Mouse (Mus musculus) heart, postnatal 14 days (tissue): ENCODE measurements around the gene Wdr66. TPM values are rescaled to one million over a fixed set of nuclear protein-coding genes. Genes with fewer than 3 reads are reported as not detected.
A peak's percentile ranks its signal among the peaks of the same experiment; 100 is the strongest.
"Not testable (repeated sequence)": the region's sequence is repeated elsewhere in the genome, so short reads cannot be mapped to it uniquely, and the experiment has no call there.

Source experiments
- DNase-seq, 2 experiments: peaks; one replicate each; pipeline ENCODE4 v3.0.0; 2021 to 2022
- intact Hi-C: fragments of 180-260 bp; cut with DNase I; formaldehyde crosslinking; loops from one replicate; pipeline ENCODE4 v1.15.1; 2025
- long read RNA-seq, 2 experiments: library from polyadenylated mRNA; stranded (forward); transcript quantifications; one replicate each; pipeline ENCODE4 v2.0.0; 2021
- total RNA-seq, 2 experiments: library from RNA; stranded (reverse); gene quantifications; 2 replicates each; pipeline ENCODE4 v1.2.3; 2021

Gene Wdr66
- total RNA-seq = under 1 TPM; 0.81 to 0.93 TPM
- long read RNA-seq, experiment 1, partial matches to known transcripts = 0 of 1 reads
- long read RNA-seq, experiment 1, other reads (novel, unspliced or antisense) = 1 of 1 reads
- long read RNA-seq, experiment 2 = 0 reads

GRCm38 (mm10) chr5:123251834-123252233, at the start of gene Wdr66:
TSS of gene Wdr66 (plus strand) at chr5:123252102.
- intact Hi-C loops = loop anchor here (5.0 kb wide), 1 partner anchor 185 kb away; no protein-coding TSS in a partner anchor

GRCm38 (mm10) chr5:123202771-123203170, 49.1 kb upstream of the Wdr66 start:
- intact Hi-C loops, DNase-seq: not testable (repeated sequence)

More at GRCm38 (mm10) chr5:123251834-123252233, at the start of gene Wdr66:
- peak; percentile 83 to 91 for DNase-seq

- intact Hi-C loops, DNase-seq: not testable (repeated sequence)
These were observed 48.3 kb upstream of the Wdr66 start for GRCm38 (mm10) chr5:123203591-123203990.

GRCm38 (mm10) chr5:123222346-123223050, 29.4 kb upstream of the Wdr66 start:
- DNase-seq, intact Hi-C loops: not testable (repeated sequence)

GRCm38 (mm10) chr5:123223051-123223410, 28.9 kb upstream of the Wdr66 start:
- DNase-seq = no peak
- intact Hi-C loops = no loop called here

GRCm38 (mm10) chr5:123223861-123224260, 28.0 kb upstream of the Wdr66 start:
- DNase-seq, intact Hi-C loops: not testable (repeated sequence)

- DNase-seq = no peak
- intact Hi-C loops = no loop called here
These were observed 25.1 kb upstream of the Wdr66 start for GRCm38 (mm10) chr5:123226851-123227250.

- peak; percentile 91 to 96 for DNase-seq
- intact Hi-C loops = no loop called here
These were observed 24.0 kb upstream of the Wdr66 start for GRCm38 (mm10) chr5:123227762-123228523.

- intact Hi-C loops = no loop called here
- DNase-seq = no peak
These were observed 23.4 kb upstream of the Wdr66 start for GRCm38 (mm10) chr5:123228524-123228922.

GRCm38 (mm10) chr5:123229296-123229695, 22.6 kb upstream of the Wdr66 start:
- DNase-seq = no peak
- intact Hi-C loops = no loop called here

GRCm38 (mm10) chr5:123232180-123232579, 19.7 kb upstream of the Wdr66 start:
- intact Hi-C loops = no loop called here
- no peak for DNase-seq

GRCm38 (mm10) chr5:123235731-123236130, 16.2 kb upstream of the Wdr66 start:
- intact Hi-C loops = no loop called here

GRCm38 (mm10) chr5:123236426-123236825, 15.5 kb upstream of the Wdr66 start:
- DNase-seq = no peak
- intact Hi-C loops = no loop called here

More at GRCm38 (mm10) chr5:123235731-123236130, 16.2 kb upstream of the Wdr66 start:
- peak; percentile 31 to 63 for DNase-seq

GRCm38 (mm10) chr5:123239501-123239900, 12.4 kb upstream of the Wdr66 start:
- intact Hi-C loops = no loop called here
- DNase-seq = peak; percentile 52 to 56

- DNase-seq = peak; percentile 42 to 60
- intact Hi-C loops = no loop called here
These were observed 6.4 kb upstream of the Wdr66 start for GRCm38 (mm10) chr5:123245518-123245917.

GRCm38 (mm10) chr5:123251390-123251789, 512 bp upstream of the Wdr66 start:
- no peak for DNase-seq
- intact Hi-C loops = loop anchor here (5.0 kb wide), 1 partner anchor 186 kb away; no protein-coding TSS in a partner anchor

GRCm38 (mm10) chr5:123256841-123257755, 5.2 kb downstream of the Wdr66 start:
- intact Hi-C loops = no loop called here
- DNase-seq = peak in 1 of 2 experiments; percentile 28

- peak; percentile 34 to 52 for DNase-seq
- intact Hi-C loops = no loop called here
These were observed 7.1 kb downstream of the Wdr66 start for GRCm38 (mm10) chr5:123258990-123259389.

GRCm38 (mm10) chr5:123260698-123261097, 8.8 kb downstream of the Wdr66 start:
- DNase-seq = no peak
- intact Hi-C loops = no loop called here

GRCm38 (mm10) chr5:123266909-123267308, 15.0 kb downstream of the Wdr66 start:
- no peak for DNase-seq
- intact Hi-C loops = no loop called here
